Mouse (Mus musculus): Measurements from ENCODE around the gene Pttg1ip.

Gene Pttg1ip

GRCm38 (mm10) chr10:77569973-77570658 is 11.4 kb upstream of the Pttg1ip start:
- no peak for DNase-seq

- no peak for DNase-seq
Measured at GRCm38 (mm10) chr10:77572225-77572624, 9.3 kb upstream of the Pttg1ip start.

- no peak for DNase-seq
Measured at GRCm38 (mm10) chr10:77573162-77573561, 8.4 kb upstream of the Pttg1ip start.

DNA sequence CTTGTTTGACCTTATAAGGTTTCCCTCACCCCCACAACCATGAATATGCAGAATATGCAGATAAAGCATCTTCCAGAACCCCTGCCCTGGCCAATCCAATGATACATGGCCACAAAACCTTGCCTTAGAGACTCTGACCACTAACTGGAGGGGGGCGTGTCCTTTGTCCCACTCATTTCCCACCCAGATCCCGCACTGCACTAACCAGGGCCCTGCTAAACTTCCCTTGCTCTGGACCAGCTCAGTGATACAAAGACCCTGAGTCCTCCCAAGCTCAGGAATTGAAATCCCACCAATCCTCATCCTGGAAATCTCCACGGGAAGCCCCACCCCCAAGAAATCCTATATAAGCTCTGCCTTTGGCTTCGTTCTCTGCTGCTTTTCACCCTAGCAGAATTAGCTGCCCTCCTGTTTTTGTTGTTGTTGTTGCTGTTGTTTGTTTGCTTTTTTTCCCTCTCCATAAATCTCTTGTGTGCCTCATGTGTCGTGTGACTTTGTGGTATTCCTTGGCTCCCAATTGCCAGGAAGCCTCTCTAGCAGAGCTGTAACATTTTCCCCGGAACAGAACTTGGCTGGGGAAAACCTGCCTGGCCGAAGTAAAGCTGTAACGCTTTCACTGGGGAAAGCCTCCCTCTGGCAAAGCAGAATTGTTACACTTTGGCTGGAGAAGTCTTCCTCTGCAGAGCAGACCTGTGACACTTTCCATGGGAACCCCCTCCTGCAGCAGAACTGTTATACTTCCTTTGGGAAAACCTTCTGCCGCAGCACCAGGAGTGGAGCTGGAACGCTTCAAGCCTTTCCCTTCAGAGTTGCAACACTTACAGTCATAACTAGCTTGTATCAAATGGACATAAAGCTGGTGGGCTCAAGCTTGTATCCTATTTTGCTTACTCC is 1.2 kb upstream of the Pttg1ip start:
- no peak for DNase-seq

GRCm38 (mm10) chr10:77581023-77581407 is 505 bp upstream of the Pttg1ip start:
- no peak for DNase-seq

DNA sequence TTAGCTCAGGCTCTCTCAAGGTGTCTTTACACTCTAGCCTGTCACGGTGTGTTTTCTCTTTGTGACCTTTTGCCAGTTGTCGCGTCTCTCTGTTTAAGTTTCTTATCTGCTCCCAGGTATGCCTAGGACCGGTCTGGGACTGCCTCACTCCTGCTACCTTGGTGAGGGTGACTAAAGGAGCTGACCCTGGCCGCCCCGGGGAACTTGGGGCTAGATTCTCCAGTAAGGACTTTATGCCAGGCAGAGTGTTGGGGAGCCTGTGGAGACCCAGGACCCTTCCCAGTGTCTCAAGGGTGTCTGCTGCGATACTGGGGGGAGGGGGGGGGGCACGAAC is 732 bp downstream of the Pttg1ip start:
- DNase-seq, result no peak

DNA sequence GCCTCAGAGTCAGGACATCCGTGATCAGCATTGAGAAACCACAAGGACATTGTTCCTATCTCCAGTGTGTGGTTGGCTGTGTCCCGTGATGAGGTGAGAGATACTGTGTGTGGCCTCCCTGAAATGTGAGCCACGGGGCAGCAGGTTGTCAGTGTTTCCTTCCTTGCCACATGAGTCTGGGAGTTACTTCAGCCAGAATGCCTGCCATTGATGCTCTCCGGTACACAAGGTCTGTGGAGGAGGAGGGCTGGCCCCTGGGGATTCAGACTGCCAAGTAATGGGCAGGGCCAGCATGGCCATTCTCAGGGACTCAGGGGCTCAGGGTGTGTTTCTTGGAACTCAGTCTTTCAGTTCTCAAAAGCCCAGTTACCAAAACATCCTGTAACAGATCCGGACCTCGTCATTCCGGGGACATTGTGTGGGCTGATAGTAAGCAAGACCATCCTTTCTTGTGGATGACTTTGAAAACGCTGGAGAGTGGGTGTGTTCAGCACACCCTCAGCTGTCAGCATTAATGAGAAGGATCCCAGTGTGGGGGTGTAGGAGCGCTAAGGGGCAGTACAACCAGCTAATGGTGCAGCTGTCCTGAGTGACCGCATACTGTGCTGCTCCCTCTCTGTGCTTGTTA is 2.4 kb downstream of the Pttg1ip start:
- DNase-seq, result no peak

GRCm38 (mm10) chr10:77586637-77587036 is 5.1 kb downstream of the Pttg1ip start:
- DNase-seq, result no peak

DNA sequence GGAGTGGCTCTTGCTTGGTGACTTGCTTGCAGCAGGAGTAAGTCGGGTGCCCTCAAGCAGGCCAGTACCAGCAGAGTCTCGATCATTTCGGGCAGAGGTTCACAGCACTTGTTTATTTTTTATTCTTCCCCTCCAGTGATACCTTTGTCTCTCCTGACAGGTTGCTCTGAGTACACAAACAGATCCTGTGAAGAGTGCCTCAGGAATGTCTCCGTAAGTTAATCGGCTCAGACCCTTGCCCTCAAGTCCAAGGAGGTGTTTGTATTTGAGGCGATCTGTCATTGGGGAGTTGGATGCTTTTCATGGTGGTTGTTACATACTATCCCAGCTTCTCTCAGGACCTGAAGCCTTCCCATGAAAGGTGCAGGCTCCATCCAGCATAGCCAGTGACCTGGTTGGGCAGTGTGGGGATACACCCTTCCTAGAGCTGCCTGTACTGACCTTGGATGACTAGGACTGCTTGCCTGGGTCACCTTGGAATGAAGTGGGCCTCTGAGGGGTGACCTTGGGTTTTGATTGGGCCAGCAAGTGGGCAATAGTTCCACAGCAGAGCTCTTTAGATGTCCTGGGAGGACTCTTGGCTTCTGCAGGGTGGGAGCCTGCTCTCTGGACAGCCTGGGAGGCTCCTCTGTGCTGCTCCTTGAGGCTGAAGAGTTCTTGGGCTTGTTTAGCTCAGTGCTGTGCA is 5.7 kb downstream of the Pttg1ip start:
- DNase-seq, result no peak

GRCm38 (mm10) chr10:77588036-77588435 is 6.5 kb downstream of the Pttg1ip start:
- no peak for DNase-seq

DNA sequence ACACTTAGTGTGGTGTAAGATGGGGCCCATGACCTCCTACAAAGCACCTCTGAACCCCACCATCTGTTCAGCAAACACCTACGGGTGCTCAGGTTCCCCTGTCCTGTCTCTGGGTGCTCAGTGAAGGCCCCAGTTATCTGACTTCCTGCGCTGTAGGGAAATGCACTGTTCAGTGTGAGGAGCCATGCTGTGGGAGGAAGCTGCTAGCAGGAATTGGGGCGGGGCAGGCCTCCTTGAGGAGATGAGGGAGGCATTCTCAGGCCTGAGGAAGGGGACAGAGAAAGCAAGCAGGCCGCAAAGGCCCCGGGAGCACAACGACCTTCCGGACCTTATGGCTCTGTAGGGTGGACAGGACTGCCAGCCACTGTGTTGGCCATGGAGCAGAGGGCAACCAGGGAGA is 7.6 kb downstream of the Pttg1ip start:
- no peak for DNase-seq

- DNase-seq, result no peak
Measured at GRCm38 (mm10) chr10:77589749-77590148, 8.2 kb downstream of the Pttg1ip start.

GRCm38 (mm10) chr10:77590812-77591211 is 9.3 kb downstream of the Pttg1ip start:
- DNase-seq, result peak; percentile 70

DNA sequence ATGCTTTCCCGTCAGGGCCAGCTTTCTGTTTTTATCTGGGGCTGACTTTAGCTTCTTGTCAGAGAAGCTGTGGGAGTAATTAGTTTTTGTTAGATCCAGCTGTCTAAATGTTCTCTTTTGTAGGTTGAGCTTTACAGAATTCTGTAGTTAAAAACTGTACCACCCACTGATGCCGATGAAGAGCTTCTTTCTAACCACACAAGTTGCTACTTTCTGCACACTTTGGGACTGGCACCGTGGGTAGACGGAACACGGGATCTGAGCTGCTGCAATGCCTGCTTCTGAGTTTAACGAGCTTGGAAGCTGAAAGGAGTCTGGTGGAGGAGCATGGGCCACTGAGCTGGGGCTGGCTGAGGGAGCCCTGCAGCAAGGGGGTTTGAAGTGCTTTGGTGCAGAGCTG is 10.0 kb downstream of the Pttg1ip start:
- no peak for DNase-seq

GRCm38 (mm10) chr10:77596060-77596459 is 14.5 kb downstream of the Pttg1ip start:
- DNase-seq, result no peak

GRCm38 (mm10) chr10:77603021-77603420 is 21.5 kb downstream of the Pttg1ip start:
- DNase-seq, result no peak

GRCm38 (mm10) chr10:77604111-77604510 is 22.6 kb downstream of the Pttg1ip start:
- no peak for DNase-seq

GRCm38 (mm10) chr10:77604958-77605357 is 23.4 kb downstream of the Pttg1ip start:
- DNase-seq, result no peak

- peak; percentile 63 for DNase-seq
Measured at GRCm38 (mm10) chr10:77605368-77605767, 23.8 kb downstream of the Pttg1ip start.

DNA sequence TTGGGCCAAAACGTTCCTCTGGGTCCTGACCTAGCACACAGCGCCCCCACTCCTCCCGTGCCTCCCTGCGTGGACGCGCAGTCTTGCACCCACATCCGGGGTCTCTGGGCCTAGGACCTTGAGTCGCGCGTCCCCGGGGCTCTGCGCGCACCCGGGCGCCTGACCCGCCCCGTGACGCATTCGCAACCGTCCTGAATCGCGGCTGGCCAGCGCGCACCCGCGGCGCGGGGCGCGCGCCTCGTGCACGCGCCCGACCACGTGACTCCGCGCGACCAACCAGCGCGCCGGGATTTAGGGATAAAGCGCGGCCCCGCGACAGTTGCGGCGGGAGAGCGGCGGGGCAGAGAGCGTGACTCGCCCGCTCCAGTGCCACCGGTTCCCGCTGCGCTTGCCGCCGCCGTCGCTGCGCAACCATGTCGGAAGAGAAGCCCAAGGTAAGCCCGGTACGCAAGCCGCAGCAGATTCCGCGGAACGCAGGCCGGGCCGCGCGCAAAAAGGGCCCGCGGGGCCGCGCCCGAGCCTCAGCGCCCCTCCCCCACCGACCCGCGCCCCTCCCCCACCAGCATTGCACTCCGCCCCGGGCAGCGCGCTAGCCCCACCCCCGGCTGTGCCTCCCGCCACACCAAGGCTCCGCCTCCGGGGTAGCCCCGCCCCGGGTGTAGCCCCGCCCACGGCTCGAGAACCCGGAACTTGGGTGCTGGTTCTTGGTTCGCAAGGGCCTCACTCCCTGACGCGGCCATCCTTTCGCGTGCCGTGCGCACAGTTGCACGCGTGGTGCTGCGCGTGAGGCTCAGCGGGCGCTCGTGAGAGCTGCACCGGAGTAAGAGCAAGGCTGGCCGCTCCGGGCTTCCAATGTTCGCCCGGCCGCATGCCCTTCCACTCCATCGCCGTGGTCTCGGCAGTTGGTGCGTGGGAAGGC is 24.6 kb downstream of the Pttg1ip start, which contains the start of the genes Sumo3 and Gm49325:
TSS of gene Sumo3 (plus strand) at position 190 of the 919 bp plus-strand sequence.
TSS of gene Gm49325 (plus strand) at position 290 of the 919 bp plus-strand sequence.
- DNase-seq, result peak; percentile 93

DNA sequence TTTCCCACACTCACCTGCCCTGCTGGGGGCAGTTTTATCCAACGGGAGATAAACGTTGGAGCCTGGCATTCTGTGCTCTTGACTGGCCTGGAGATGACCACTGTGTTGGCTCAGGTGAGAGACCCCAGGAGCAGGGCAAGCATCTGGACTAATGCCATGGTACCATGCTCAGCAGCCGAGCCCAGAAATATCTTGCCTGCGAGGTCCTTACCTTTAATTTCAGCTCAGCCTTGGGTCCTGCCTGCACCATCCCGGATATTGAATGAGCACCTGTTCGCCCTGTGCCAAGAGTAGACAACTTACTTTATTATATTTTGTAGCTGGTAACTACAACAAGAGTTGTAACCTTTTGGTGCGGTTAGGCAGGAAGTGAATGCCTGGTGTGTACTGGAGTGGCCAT is 25.3 kb downstream of the Pttg1ip start:
- DNase-seq, result no peak

- DNase-seq, result no peak
Measured at GRCm38 (mm10) chr10:77607441-77607840, 25.9 kb downstream of the Pttg1ip start.

Data from embryo, embryonic 11 days (tissue).